Mouse (Mus musculus) adrenal gland, postnatal 4 days (tissue): ENCODE data around the gene Ndufb5. TPM values are rescaled to one million over a fixed set of nuclear protein-coding genes. Genes with fewer than 3 reads are reported as not detected.
"Not testable (repeated sequence)": the region's sequence is repeated elsewhere in the genome, so short reads cannot be mapped to it uniquely, and the experiment has no call there.

Experiments
- DNase-seq, 2 experiments: peaks; one replicate each; pipeline ENCODE4 v3.0.0; 2021 to 2022; ENCODE audit warnings: low spot score in 2 of 2, mixed read lengths in 2 of 2
- long read RNA-seq, 2 experiments: library from polyadenylated mRNA; stranded (forward); transcript quantifications; one replicate each; pipeline ENCODE4 v2.0.0; 2021
- total RNA-seq, 2 experiments: library from RNA; stranded (reverse); gene quantifications; 2 replicates each; pipeline ENCODE4 v1.2.3; 2021

The Ndufb5 gene
- 100 to 1,000 TPM; 261 to 291 TPM for total RNA-seq
- long read RNA-seq, experiment 1, transcript Ndufb5-204 (6 exons, 1,079 nt), result major isoform, 253 of 262 reads
- long read RNA-seq, experiment 1, partial matches to known transcripts, result 4 of 262 reads
- long read RNA-seq, experiment 1, other reads (novel, unspliced or antisense), result 4 of 262 reads
- long read RNA-seq, experiment 2, transcript Ndufb5-204 (6 exons, 1,079 nt), result major isoform, 170 of 180 reads
- long read RNA-seq, experiment 2, partial matches to known transcripts, result 1 of 180 reads
- long read RNA-seq, experiment 2, other reads (novel, unspliced or antisense), result 5 of 180 reads

- DNase-seq, result peak; percentile 89 to 93
Measured at GRCm38 (mm10) chr3:32736244-32737171, at the start of gene Ndufb5. TSS of gene Ndufb5 (plus strand) at chr3:32736990.

- no peak for DNase-seq
Measured at GRCm38 (mm10) chr3:32687156-32687555, 49.6 kb upstream of the Ndufb5 start.

GRCm38 (mm10) chr3:32689567-32689999 is 47.2 kb upstream of the Ndufb5 start:
- DNase-seq, result no peak

- DNase-seq, result no peak
Measured at GRCm38 (mm10) chr3:32690008-32690407, 46.8 kb upstream of the Ndufb5 start.

- DNase-seq, result no peak
Measured at GRCm38 (mm10) chr3:32690901-32691300, 45.9 kb upstream of the Ndufb5 start.

GRCm38 (mm10) chr3:32691841-32692240 is 44.9 kb upstream of the Ndufb5 start:
- no peak for DNase-seq

- DNase-seq, result no peak
Measured at GRCm38 (mm10) chr3:32694211-32694610, 42.6 kb upstream of the Ndufb5 start.

- DNase-seq, result no peak
Measured at GRCm38 (mm10) chr3:32694737-32695582, 41.8 kb upstream of the Ndufb5 start.

GRCm38 (mm10) chr3:32695583-32695980 is 41.2 kb upstream of the Ndufb5 start:
- no peak for DNase-seq

- peak; percentile 62 to 81 for DNase-seq
Measured at GRCm38 (mm10) chr3:32698228-32698863, 38.4 kb upstream of the Ndufb5 start.

- not testable (repeated sequence) for DNase-seq
Measured at GRCm38 (mm10) chr3:32704021-32704420, 32.8 kb upstream of the Ndufb5 start.

GRCm38 (mm10) chr3:32704632-32705031 is 32.2 kb upstream of the Ndufb5 start:
- DNase-seq, result not testable (repeated sequence)

- not testable (repeated sequence) for DNase-seq
Measured at GRCm38 (mm10) chr3:32705647-32706348, 31.0 kb upstream of the Ndufb5 start, which contains the start of gene Actl6a. TSS of gene Actl6a (plus strand) at chr3:32706298.

- no peak for DNase-seq
Measured at GRCm38 (mm10) chr3:32708052-32708367, 28.8 kb upstream of the Ndufb5 start.

GRCm38 (mm10) chr3:32708368-32709231 is 28.2 kb upstream of the Ndufb5 start:
- peak; percentile 92 to 98 for DNase-seq

- DNase-seq, result no peak
Measured at GRCm38 (mm10) chr3:32709388-32709787, 27.4 kb upstream of the Ndufb5 start.

GRCm38 (mm10) chr3:32713711-32714110 is 23.1 kb upstream of the Ndufb5 start:
- no peak for DNase-seq

GRCm38 (mm10) chr3:32717403-32717802 is 19.4 kb upstream of the Ndufb5 start:
- DNase-seq, result not testable (repeated sequence)

- no peak for DNase-seq
Measured at GRCm38 (mm10) chr3:32718271-32718670, 18.5 kb upstream of the Ndufb5 start.
